Mouse (Mus musculus) granulocyte monocyte progenitor cell, adult 5-6 weeks (primary cell): Measurements from ENCODE around the gene Cdc42ep4. TPM values are rescaled to one million over a fixed set of nuclear protein-coding genes. Genes with fewer than 3 reads are reported as not detected.
A peak's percentile ranks its signal among the peaks of the same experiment; 100 is the strongest.

Experiments
- ATAC-seq: replicated peaks from 2 replicates; pipeline ENCODE4 v1.8.0; 2016; ENCODE audit warnings: mild to moderate bottlenecking, moderate TSS enrichment, inconsistent platforms; ENCODE audit not compliant: poor library complexity, severe bottlenecking
- total RNA-seq, 2 experiments: library from RNA; stranded (forward) in 1 of 2; stranded (reverse) in 1 of 2; fragments of 200-712, 200-1000 nt in 1 of 2; fragments of >200 nt in 1 of 2; fragmentation: Nextera tagmentation in 1 of 2; gene quantifications; 2 replicates each; pipeline ENCODE4 v1.2.3; 2014 to 2017

The Cdc42ep4 gene
- total RNA-seq, 2 experiments from 2014 or later, result 15.5 to 21.5 TPM

DNA sequence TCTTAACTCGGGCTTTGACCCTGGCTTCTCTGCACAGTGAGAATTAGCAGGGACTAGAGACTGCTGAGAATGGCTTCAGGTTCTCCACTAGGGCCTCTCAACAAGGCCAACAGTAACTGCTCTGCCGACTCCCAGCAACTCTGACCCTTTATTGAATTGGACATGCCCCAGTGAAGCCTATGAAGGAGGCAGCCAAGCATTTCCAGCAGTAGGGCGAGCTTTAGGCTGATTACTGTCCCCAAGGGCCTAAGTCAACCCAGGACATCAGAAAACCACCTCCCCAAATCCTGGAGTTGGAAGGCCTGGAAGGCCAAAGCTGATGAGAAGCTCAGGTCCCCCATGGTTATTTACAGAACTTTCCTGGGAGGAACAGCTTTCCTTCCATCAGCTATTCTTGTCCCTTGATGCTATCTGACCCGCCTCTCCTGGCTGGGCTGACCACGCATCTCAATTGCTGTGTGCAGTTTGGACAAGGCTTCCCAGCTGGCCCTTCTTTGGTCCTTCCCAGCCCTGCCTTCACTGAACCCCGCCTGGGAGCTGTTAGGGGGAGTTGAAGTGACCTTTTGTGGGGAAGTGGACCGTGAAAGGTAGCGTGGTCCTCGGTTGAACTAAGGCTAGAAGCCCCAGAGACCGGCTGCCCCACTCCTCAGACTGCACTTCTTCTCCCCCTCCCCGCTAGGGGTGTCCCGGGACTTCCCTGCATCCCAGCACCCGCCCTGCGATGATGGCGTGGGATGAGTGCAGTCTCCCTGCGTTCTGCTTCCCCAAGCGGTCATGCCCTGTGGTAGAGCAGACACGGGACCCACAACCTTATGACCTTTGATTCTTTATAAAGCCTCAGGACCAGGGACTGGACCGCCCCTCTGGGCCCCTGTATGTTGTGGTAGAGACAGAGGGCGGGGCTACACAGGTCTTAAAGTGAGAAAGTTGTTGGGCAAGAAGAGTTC lies 27.3 kb upstream of the Cdc42ep4 start:
- peak; percentile 44 for ATAC-seq

DNA sequence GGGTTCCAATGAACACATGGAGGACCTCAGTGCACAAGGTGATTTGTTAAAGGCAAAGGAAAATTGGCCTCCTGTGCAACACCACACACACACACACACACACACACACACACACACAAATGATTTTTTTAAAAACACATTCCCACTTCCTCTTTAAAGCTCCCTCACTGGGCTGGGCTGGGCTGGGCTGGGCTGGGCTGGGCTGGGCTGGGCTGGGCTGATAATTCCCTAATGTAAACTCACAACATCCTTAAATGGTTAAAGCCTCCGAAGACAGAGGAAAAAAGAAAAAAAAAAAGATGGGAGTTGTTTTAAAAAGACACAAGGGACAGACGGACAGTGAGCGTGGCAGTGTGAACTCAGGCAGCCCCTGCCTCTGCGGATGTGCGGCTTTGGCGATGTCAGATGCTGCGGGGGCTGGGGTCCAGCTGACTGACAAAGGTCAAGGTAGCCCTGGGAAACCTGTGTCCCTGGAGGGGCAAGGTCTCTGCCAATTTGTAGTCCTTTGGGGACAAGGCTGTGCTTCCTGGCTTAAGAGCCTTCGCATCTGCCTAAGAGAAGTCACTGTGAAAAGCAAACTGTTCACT lies 26.3 kb upstream of the Cdc42ep4 start:
- ATAC-seq, result peak; percentile 59

DNA sequence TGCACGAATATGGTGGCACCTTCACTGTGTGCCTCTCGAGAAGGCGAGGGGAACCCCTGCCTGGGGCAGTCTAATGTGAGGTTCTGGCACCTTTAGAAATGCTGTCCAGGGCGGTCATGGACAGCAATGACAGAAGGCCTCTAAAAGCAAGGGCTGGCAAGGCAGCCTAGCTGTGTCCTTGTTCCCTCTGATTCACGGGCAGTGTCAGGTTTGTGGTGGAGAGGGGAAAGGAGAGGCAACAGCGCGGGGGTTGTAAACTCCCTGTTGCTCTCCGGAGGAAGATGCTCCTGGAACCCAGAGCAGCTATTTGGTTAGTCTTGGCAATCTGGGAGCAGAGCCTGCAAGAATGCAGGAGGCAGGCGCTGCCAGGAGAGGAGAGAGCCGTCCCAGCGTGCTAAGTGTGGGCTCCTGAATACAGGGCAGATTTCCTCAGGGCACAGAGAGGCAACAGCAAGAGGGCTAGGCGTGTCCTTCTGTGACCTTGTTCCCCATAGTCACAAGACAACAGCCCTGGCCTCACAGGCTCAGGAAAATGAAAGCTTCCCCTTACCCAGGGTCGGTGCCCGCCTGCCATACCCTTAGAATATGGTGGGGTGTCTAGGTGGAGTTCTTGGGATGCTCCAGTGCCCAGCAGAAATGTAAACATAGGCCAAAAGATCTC lies 25.3 kb upstream of the Cdc42ep4 start:
- peak; percentile 71 for ATAC-seq

DNA sequence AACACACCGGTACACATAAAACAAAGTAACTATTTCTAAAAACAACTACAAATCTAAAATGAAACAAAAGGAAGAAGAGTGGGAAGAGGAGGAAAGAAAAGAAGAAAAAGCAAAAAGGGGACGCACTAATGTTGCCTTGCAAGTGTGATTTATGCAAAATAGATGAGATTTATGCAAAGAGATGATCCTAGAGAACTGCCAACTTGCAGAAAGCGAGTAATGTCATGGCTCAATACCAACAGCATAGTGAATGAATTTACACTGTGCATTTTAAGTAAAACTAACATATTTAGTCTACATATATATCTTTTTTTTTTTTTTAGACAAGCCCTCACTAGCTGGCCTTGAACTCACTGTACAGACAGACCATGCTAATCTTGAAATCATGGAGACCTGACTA lies 23.1 kb upstream of the Cdc42ep4 start:
- no peak for ATAC-seq

DNA sequence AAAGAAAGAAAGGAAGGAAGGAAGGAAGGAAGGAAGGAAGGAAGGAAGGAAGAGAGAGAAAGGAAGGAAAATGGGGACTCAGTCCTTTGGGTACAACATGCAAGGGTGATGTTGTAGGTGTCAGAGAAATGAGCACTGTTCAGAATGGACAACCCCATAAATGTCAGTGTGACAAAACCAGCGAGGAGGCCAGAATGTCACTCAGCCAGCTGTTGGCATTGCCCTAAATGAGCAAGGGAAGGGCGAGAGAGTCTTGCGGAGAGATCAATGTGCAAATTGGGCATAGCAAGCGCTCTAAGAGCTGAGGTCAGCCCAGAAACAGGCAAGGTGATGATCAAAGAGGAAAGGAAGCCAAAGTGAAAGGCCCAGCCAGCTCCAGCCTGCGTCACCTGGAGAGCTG lies 21.5 kb upstream of the Cdc42ep4 start:
- no peak for ATAC-seq

DNA sequence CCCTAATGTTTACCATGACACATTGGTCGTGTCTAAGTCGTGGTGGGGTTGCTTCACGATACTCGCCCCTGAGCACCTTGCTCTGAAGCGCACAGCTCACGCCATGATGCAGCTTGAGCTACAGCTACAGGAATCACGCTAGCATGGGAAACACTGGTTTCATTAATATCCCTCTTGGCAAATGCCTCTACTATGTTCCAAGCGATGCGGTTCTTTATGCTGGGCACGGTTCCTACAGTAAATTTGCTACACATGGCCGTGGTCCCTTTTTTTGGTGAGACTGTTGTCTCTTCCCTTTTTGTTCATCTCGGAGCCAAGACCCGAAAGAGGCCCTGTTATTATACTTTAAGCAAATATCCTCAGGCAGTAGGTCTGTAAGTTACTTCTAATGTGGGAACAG lies 19.5 kb upstream of the Cdc42ep4 start:
- ATAC-seq, result no peak

DNA sequence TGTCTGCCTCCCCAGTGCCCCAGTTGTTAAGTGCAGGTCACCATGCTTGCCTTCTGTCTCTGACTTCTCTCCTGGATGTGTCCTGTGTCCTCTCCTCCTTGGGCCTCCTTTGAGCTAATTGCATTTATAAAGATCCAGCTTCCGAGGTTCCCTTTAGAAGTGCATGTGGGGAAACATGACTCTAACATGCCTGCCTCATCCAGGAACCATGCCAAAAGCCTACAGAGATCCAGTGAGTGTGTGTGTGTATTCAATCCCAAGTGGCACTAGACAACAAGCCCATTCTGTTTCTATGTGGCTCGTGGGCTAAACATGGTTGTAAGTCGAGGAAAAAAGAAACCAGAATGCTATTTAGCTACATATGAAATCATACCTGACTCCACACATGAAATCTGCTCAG lies 16.7 kb upstream of the Cdc42ep4 start:
- no peak for ATAC-seq

DNA sequence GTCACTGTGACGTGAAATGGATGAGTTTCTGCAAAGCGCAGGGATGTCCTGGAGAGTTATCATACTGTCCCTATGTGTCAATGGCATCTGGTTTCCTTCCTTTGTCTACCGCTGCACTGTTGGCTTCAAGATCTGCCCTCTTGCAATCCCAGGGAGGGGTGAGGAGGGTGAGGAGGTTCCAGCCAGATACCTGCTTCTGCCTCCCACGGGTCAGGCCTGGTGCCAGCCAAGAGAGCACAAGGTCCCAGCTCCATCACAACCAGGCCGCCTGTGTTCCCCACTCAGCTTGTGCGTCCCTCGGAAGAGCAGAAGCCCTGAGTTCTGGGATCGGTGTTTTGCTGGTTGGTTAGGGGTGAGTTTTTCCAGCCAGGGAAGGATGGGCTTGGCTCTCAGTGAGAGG lies 15.6 kb upstream of the Cdc42ep4 start:
- ATAC-seq, result no peak

DNA sequence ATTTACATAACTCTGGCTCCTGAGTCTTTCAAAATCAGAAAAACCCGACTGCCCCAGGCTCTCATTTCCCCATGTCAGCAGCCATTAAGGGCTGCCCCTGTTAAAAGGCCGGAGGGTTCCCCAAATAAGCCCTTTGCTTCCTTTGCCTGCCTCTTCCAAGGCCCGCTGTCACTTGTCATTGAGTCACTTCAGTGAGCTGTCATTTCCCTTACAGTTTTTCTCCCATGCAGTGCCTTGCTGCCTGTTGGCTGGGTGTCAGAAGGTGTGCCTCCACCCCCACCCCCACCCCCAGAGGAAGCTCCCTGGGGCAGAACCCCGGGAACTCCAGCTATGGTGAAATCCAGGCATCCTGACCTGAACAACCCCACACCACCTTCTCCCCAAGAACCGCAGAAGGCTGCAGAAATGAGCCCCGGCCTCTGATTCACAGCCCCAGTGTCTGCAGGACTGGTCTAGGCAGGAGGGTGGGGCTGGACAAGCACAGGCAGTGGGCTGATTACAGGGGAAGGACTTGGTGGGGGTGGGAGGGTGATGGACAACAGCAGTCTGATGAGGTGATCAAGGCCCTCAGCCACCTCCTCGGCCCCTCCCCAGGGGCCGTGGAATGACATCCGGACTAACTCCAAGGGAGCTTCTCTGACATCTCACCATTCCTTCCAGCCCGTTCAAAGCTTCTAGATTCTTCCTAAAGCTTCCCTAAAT lies 14.8 kb upstream of the Cdc42ep4 start:
- ATAC-seq, result peak; percentile 71

DNA sequence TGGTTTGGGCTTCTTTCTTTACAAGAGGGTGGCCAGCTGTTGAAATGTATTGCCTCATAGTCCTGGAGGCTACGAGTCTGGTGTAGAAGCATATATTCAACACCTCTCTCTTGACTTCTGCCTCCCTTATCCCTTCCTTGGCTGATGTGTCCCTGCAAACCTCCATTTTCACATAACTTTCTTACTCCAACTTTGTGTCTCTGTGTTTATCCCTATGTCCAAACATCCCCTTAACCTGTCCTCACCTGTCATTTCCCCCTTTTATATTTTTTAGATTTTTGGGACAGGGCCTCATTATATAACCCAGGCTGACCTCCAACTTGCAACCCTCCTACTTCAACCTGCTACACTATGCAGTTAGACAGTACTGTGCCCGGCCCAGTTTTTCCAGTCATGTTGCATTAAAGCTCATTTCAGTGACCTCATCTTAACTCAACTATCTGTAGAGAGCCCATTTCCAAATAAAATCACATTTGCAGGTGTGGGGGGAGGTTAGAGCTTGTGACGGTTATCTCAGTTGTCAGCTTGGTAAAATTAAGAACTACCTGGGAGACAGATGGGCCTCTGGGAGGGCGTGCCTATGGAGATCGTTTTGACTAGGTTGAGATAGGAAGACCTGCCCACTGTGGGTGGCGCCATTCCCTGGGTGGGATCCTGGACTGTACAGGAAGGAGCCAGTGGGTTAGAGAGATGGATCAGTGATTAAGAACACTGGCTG lies 12.6 kb upstream of the Cdc42ep4 start:
- 0 out of 2 replicates have a peak, but pooled peaks have one; percentile 7 for ATAC-seq

DNA sequence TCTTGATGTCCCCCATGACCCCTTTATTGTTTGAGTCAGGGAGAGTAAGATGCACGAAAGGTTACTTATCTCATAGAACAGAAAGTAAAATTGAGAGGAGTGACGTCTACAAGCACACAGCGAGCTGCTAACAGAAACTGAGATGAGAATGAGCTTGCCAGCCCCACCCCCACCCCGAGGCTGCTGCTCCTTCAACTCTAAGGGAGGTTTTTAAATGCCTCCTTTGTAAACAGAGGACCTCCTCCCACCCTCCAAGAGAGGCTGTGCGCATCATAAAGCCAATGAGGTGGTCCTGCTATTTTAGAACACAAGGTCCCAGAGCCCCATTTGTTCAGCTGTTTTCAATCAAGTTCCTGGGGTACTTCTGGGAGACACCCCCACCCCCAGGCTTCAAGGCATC lies 11.8 kb upstream of the Cdc42ep4 start:
- ATAC-seq, result no peak

DNA sequence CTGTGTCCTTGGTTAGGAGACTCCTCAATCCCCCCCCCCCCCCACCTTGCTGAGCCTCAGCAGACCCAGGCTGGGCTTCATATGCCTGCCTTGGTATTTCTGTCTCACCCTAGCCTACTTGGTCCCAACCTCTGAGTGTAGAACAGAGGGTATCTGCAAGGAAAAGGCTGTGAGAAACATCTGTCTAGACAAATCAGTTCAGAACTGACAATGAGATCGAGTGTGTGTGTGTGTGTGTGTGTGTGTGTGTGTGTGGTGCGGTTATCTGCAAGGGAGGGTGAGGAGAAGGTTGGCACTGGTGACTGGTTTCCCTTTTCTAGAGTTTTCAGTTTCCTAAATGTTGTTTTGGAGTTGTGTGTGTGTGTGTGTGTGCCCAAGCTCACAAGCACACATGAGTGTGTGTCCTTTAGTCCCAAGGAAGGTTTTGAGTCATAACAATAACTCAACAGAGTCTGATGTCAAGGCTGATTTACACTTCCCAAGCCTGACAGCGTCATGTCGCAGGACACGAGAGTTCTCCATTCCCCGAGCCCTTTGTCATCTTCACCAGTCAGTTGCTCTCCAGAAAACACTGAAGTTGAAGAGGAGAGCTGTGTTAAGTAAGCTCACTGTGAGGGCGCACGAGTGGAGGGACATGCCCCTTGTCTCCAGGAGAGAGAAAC lies 10.6 kb upstream of the Cdc42ep4 start:
- no peak for ATAC-seq

DNA sequence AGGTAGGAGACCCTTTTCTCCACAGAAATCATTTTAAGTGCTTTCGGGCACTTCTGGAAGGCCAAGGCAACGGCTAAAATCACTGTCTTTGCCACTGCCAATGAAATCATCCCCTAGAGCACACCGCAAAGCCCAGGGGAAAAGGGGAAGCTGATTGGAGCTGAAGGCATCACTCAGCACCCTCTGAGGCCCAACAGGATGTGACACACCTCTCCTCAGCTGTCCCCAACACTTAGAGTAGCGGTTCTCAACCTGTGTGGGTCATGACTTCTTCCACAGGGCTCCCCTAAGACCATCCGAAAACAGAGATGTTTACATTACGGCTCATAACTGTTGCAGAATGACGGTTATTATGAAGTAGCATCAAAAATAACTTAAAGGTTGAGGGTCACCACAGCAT lies 10.0 kb upstream of the Cdc42ep4 start:
- ATAC-seq, result peak; percentile 76

DNA sequence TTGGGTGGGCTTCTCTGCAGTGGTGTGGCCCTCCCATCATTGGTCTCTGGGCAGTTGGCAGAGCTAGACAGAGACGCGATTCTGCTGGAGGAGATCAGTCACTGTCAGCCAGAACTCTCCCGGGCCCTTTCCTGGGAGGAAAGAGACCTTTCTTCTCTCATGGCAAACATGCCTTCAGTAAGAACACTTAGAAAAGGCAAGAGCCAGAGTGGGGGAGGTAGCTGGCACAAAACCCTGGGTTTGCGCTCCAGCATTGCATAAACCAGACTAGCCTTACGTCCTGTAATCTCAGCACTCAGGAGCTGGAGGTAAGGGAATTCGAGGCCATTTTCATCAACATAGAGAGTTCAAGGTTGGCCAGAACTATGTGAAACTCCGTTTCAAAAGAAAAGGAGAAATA lies 8.8 kb upstream of the Cdc42ep4 start:
- ATAC-seq, result no peak

DNA sequence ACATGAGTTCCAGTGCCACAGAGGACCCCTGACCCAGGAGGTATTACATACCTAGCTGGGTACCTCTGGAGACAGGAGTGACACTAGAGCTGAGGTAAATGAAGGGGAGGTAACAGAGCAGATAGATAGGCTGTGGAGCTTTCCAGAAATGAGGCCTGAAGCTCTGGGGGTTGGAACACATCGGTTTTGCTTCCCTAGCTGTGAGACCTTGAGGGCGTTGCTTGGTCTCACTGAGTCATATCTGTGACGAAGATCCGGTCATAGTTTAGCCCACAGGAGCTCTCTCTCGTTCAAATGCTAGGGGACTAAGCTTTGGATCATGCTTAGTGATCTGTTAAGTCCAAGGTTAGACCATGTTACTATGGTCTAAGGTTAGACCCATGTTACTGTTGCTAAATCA lies 7.2 kb upstream of the Cdc42ep4 start:
- ATAC-seq, result no peak

DNA sequence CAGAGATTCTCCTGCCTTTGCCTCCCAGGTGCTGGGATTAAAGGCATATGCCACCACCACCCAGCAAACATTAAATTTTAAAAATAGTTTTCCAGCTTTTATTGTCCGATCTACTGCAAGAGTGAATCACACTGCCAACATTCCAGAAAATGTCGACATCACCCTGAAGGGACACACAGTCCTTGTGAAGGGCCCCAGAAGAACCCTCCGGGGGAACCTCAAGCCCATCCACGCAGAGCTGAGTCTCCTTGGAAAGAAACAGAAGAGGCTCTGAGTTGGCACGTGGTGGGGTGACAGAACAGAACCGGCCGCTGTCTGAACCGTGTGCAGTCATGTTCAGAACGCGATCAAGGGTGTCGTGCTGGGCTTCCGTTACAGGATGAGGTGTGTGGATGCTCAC lies 4.9 kb upstream of the Cdc42ep4 start:
- no peak for ATAC-seq

DNA sequence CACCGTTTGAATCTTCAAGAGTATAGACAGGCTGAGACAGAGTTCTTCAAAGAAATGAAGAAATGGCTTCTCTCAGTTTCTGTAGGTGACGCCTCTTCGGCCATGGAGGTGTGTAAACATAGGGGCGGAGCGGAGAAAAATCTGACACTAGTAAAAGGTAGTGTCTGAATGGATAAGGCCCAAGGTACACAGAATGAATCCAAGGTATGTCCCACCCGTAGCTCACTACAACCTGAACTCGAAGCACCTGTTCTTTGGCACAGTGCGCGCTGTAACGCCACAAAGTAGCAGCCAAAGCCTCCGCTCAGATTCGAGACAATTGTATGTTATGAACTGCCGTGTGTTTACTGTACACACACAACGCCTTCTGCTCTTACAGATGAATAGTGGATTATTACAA lies 4.2 kb upstream of the Cdc42ep4 start:
- no peak for ATAC-seq

DNA sequence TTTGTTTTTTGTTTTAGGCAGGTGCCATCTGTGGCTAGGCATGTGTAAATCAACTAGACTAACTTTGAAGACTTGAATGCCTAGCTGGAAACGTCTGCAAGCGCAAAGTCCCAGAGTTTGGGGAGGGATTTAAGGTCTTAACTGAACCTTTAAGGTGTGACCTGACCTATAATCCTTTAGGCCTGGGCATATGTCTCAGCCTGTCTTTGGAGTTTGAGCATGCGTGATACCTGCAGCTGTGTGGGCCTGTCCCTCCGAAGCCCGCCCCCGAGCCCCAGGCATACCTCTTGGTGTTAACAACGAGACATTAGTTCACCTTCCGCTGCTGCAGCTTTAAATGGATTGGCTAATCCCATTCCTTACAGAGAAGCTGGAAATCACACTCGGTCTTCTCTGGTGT lies 3.2 kb upstream of the Cdc42ep4 start:
- ATAC-seq, result no peak

DNA sequence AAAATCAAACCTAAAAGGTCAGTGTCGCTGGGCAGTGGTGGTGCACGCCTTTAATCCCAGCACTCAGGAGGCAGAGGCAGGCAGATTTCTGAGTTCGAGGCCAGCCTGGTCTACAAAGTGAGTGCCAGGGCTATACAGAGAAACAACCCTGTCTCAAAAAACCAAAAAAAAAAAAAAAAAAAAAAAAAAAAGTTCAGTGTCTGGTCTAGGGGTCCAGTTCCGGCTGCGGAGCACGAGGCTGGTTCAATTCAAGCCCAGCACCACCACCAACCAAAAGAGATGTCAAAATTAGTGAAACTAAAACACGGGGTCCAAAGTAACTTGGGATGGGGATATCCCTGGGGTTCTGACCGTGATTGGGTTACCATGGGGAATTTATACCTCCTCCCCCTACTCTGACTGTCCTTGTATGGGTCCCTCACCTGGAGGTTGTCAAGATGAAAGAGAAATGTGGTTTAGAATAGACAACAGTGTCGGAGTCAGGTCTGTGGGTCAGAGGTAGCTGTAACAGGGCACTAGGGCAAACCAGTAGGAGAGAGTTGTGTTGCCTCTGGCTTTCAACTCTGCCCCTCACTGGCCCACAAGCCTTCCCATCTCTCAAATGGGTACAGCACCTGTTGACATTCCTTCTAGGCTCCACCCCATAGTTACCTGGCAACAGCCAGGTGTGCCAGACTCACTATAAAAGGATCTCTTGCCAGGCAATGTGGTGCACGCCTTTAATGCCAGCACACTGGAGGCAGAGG lies 1.2 kb upstream of the Cdc42ep4 start:
- no peak for ATAC-seq
